Mouse (Mus musculus) neutrophil, adult 59 days (primary cell): ENCODE measurements around the gene Glt28d2. TPM values are rescaled to one million over a fixed set of nuclear protein-coding genes. Genes with fewer than 3 reads are reported as not detected.

Experiments
- total RNA-seq, 2 experiments: library from RNA; stranded (reverse); gene quantifications; 1 replicate in 1 of 2; 2 replicates in 1 of 2; pipeline ENCODE4 v1.2.4; 2023

The Glt28d2 gene
- not detected for total RNA-seq

GRCm38 (mm10) chr3:85887239-85887827, at the start of gene Glt28d2, which contains the start of gene Gm37240:
Gene Glt28d2, minus strand, starts transcription at chr3:85887516.
Gene Gm37240, minus strand, starts transcription at chr3:85887518.

Other genes starting within 250 kb of the Glt28d2 start
- under 1 TPM; 0.26 to 0.29 TPM for gene Fam160a1, start 70.2 kb downstream of the Glt28d2 start, total RNA-seq
- gene Gm37240, start within 50 bp of the Glt28d2 start, total RNA-seq: not detected
- 1 to 10 TPM in 1 of 2 experiments, under 1 TPM in 1; 1.00 to 1.5 TPM for gene Sh3d19, start 83.6 kb upstream of the Glt28d2 start, total RNA-seq
- not detected for gene Prss48, start 115.0 kb upstream of the Glt28d2 start, total RNA-seq